Mouse (Mus musculus): Measurements from ENCODE around the gene Trpv3.
"Not testable (repeated sequence)": the region's sequence is repeated elsewhere in the genome, so short reads cannot be mapped to it uniquely, and the experiment has no call there.

Gene Trpv3

GRCm38 (mm10) chr11:73284351-73284750 lies 17.2 kb downstream of the Trpv3 start:
- no peak for DNase-seq (ENCODE audit: low spot score in 2 of 2)

GRCm38 (mm10) chr11:73289621-73290020 lies 22.4 kb downstream of the Trpv3 start:
- no peak for DNase-seq (ENCODE audit: low spot score in 2 of 2)

- DNase-seq (ENCODE audit: low spot score in 2 of 2), result no peak
Measured at GRCm38 (mm10) chr11:73303123-73303522, 35.9 kb downstream of the Trpv3 start.

- DNase-seq (ENCODE audit: low spot score in 2 of 2), result no peak
Measured at GRCm38 (mm10) chr11:73315961-73316360, 48.8 kb downstream of the Trpv3 start.

GRCm38 (mm10) chr11:73318581-73318980 lies 51.4 kb downstream of the Trpv3 start:
- not testable (repeated sequence) for DNase-seq (ENCODE audit: low spot score in 2 of 2)

- DNase-seq (ENCODE audit: low spot score in 2 of 2), result not testable (repeated sequence)
Measured at GRCm38 (mm10) chr11:73321064-73321463, 53.9 kb downstream of the Trpv3 start.

- no peak for DNase-seq (ENCODE audit: low spot score in 2 of 2)
Measured at GRCm38 (mm10) chr11:73323906-73324830, 57.0 kb downstream of the Trpv3 start.

GRCm38 (mm10) chr11:73326485-73326886 lies 59.3 kb downstream of the Trpv3 start:
- no peak for DNase-seq (ENCODE audit: low spot score in 2 of 2)

GRCm38 (mm10) chr11:73327361-73327760 lies 60.2 kb downstream of the Trpv3 start:
- DNase-seq (ENCODE audit: low spot score in 2 of 2), result no peak

- DNase-seq (ENCODE audit: low spot score in 2 of 2), result no peak
Measured at GRCm38 (mm10) chr11:73329442-73329841, 62.3 kb downstream of the Trpv3 start, which contains the start of the genes Aspa, Gm49340 and Spata22. Gene Aspa, minus strand, starts transcription at chr11:73329596. Gene Gm49340, plus strand, starts transcription at chr11:73329741. Gene Spata22, plus strand, starts transcription at chr11:73329741.

- no peak for DNase-seq (ENCODE audit: low spot score in 2 of 2)
Measured at GRCm38 (mm10) chr11:73333357-73333756, 66.2 kb downstream of the Trpv3 start.

- no peak for DNase-seq (ENCODE audit: low spot score in 2 of 2)
Measured at GRCm38 (mm10) chr11:73336919-73337318, 69.7 kb downstream of the Trpv3 start.

Measured in spleen, postnatal 10 days (tissue).